Mouse (Mus musculus): ENCODE results near the gene Map7d2. TPM values are rescaled to one million over a fixed set of nuclear protein-coding genes. Genes with fewer than 3 reads are reported as not detected.

Gene Map7d2
- polyA plus RNA-seq, 1 experiment = 0.05 TPM

- WGBS = 72% methylated on average over 4 of the region's 4 CpGs
- DNase-seq (ENCODE audit: low read depth, low spot score) = no peak
These were observed 94.7 kb downstream of the Map7d2 start for GRCm38 (mm10) chrX:159509042-159509441.

GRCm38 (mm10) chrX:159509847-159510715 is 95.7 kb downstream of the Map7d2 start:
- WGBS = 77% methylated on average over 19 of the region's 19 CpGs
- no peak for DNase-seq (ENCODE audit: low read depth, low spot score)

DNA sequence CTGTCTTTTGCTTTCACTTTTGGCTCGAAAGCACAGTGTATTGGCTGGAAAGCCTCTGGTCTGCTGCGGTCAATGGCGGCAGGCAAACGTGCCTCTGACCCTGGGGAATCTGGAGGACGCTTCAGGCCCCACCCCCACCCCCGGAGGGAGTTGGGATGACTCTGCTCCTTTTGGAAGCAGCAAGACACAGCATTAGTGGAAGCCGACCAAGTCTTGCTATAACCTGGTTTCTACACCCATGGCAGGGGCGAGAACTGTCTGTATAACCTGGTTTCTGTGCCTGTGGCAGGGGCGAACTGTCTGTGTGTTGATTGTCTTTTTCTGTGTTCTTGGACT is 96.3 kb downstream of the Map7d2 start:
- no peak for DNase-seq (ENCODE audit: low read depth, low spot score)
- WGBS = 77% methylated on average over 9 of the region's 9 CpGs

GRCm38 (mm10) chrX:159515599-159515998 is 101.2 kb downstream of the Map7d2 start:
- 86% methylated on average over 6 of the region's 6 CpGs for WGBS

GRCm38 (mm10) chrX:159521780-159522179 is 107.4 kb downstream of the Map7d2 start:
- DNase-seq (ENCODE audit: low read depth, low spot score) = no peak
- WGBS = 66% methylated on average over 3 of the region's 3 CpGs

More at GRCm38 (mm10) chrX:159515599-159515998, 101.2 kb downstream of the Map7d2 start:
- no peak for DNase-seq (ENCODE audit: low read depth, low spot score)

DNA sequence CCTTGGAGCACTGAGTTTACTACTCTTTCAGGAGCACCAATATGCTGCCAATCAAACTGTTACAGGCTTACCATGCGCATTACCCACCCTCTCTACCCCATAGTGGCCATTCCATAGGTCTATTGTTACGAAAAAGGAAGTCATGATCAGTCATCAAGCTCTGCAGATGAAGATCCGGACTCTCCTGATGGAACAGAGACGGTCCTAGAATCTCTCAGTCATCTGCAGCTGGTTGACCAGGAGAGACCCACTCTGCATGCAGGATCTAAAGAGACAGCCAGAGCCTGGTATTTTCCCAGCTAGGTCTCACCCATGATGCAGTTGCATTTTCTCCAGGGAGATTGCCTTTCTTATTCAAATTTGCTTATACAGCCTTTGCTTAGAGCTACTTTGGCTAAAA is 108.3 kb downstream of the Map7d2 start:
- WGBS = 62% methylated on average over 4 of the region's 4 CpGs
- DNase-seq (ENCODE audit: low read depth, low spot score) = no peak

DNA sequence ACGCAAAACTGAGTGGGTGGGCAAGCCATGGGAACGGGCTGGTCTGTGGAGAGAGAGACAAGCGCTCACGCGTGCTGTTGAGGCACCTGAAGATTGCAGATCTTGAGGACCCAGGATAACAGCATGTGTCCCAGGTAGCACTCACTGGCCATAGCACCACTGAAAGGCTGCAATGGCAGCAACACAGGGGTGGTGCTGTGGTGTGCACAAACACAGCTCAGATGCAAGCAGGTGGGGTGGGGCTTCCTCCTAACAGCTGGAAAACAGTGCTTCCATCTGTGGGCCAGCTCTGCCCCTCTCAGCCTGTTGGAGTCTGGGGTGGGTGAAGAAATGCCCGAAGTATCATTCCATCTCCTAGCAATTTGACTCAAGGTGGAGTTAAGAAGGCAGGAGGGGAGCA is 112.0 kb downstream of the Map7d2 start, which contains the start of gene Bclaf3:
Gene Bclaf3, plus strand, starts transcription at position 301 of the 400 bp plus-strand sequence.
- no peak for DNase-seq (ENCODE audit: low read depth, low spot score)
- 79% methylated on average over 6 of the region's 6 CpGs for WGBS

DNA sequence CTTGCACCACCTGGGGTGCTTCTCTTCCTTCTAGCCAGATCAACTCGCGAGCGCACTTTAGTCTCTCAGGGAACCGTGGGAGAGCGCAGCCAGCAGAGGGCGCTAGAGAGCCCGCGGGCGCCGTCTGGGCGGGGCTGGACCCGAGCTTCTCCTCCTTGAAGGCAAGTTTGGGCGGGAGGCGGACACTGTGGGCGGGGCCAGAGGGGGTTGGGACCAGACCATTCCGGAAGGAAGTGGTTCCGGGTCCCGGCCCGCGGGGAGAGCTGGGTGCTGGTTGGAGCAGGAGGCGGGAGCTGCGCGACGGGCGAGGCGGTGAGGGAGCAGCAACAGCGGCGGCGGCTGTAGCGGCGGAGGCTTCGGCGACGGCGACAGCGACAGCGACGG is 118.0 kb downstream of the Map7d2 start:
- DNase-seq (ENCODE audit: low read depth, low spot score) = peak; percentile 76
- WGBS = 29% methylated on average over 38 of the region's 38 CpGs

- WGBS = 32% methylated on average over 29 of the region's 56 CpGs
- no peak for DNase-seq (ENCODE audit: low read depth, low spot score)
These were observed 118.6 kb downstream of the Map7d2 start for GRCm38 (mm10) chrX:159532811-159533462.

GRCm38 (mm10) chrX:159541936-159542335 is 127.6 kb downstream of the Map7d2 start:
- 90% methylated on average over 18 of the region's 18 CpGs for WGBS
- DNase-seq (ENCODE audit: low read depth, low spot score) = no peak

DNA sequence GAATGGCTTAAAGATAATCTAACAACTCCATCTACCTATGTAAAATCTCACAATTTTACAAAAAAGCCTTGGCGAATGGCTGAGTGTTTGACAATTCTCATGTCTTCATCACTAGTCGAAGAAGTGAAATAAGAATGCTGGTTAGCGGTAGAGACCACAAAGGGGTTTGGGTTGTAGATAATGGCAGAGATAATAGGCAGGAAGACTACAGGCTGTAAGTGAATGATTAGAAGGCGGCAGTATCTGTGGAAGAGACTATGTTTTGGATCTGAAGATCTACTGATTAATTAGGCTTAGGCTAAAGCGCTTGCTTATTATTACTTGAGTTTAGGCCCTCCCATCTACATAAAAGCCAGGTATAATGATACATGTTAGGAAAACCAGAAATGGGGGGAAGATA is 132.7 kb downstream of the Map7d2 start:
- no peak for DNase-seq (ENCODE audit: low read depth, low spot score)
- WGBS = 94% methylated on average over 5 of the region's 5 CpGs

Other genes starting within 250 kb of the Map7d2 start
- gene Rps6ka3, start 204.3 kb upstream of the Map7d2 start, polyA plus RNA-seq (2012; rRNA removed) = 14.3 and 19.1 TPM in 2 replicates
- gene Eif1ax, start 42.4 kb upstream of the Map7d2 start, polyA plus RNA-seq (2012; rRNA removed) = 36.8 and 53.9 TPM in 2 replicates
- 1.1 and 2.2 TPM in 2 replicates for gene Bclaf3, start 112.1 kb downstream of the Map7d2 start, polyA plus RNA-seq (2012; rRNA removed)
- 6.9 and 7.4 TPM in 2 replicates for gene Sh3kbp1, start 212.7 kb downstream of the Map7d2 start, polyA plus RNA-seq (2012; rRNA removed)